Mouse (Mus musculus) B cell, adult (primary cell): ENCODE results near the gene Vmn2r83. TPM values are rescaled to one million over a fixed set of nuclear protein-coding genes. Genes with fewer than 3 reads are reported as not detected.

ENCODE experiments used
- total RNA-seq: library from RNA; stranded (reverse); gene quantifications from 4 replicates; pipeline ENCODE4 v1.2.4, GENCODE M21; 2023; ENCODE audit not compliant: inconsistent age

The Vmn2r83 gene
- total RNA-seq, result not detected in 4 replicates

GRCm38 (mm10) chr10:79468431-79468830 lies at the start of gene Vmn2r83:
Vmn2r83 (plus strand) TSS chr10:79468731.

GRCm38 (mm10) chr10:79533126-79533911 lies 64.8 kb downstream of the Vmn2r83 start, which contains the start of gene Plpp2:
Plpp2 (minus strand) TSS chr10:79533796.

Other genes with a start within 250 kb of the Vmn2r83 start
- not detected in 4 replicates for gene Vmn2r81, start 221.0 kb upstream of the Vmn2r83 start, total RNA-seq
- gene Vmn2r82, start 112.2 kb upstream of the Vmn2r83 start, total RNA-seq, result not detected in 4 replicates
- gene Plpp2, start 65.1 kb downstream of the Vmn2r83 start, total RNA-seq, result 2.5 to 4.1 TPM (median 3.8 TPM) in 4 replicates
- gene Mier2, start 86.5 kb downstream of the Vmn2r83 start, total RNA-seq, result 36.6 to 45.9 TPM (median 40.8 TPM) in 4 replicates
- gene Theg, start 118.6 kb downstream of the Vmn2r83 start, total RNA-seq, result not detected in 4 replicates
- not detected in 4 replicates for gene C2cd4c, start 145.3 kb downstream of the Vmn2r83 start, total RNA-seq
- gene Shc2, start 169.2 kb downstream of the Vmn2r83 start, total RNA-seq, result not detected in 4 replicates
- not detected in 4 replicates for gene Odf3l2, start 177.0 kb downstream of the Vmn2r83 start, total RNA-seq
- not detected in 4 replicates for gene Madcam1, start 195.8 kb downstream of the Vmn2r83 start, total RNA-seq
- 13.7 to 19.6 TPM (median 17.1 TPM) in 4 replicates for gene Tpgs1, start 200.6 kb downstream of the Vmn2r83 start, total RNA-seq
- 64.7 to 70.9 TPM (median 68.3 TPM) in 4 replicates for gene Cdc34, start 213.5 kb downstream of the Vmn2r83 start, total RNA-seq
- gene Gzmm, start 220.3 kb downstream of the Vmn2r83 start, total RNA-seq, result 1.2 to 2.8 TPM (median 2.1 TPM) in 4 replicates
- 101 to 112 TPM (median 107 TPM) in 4 replicates for gene Bsg, start 235.8 kb downstream of the Vmn2r83 start, total RNA-seq
- 0.26 TPM in 1 of 4 replicates, not detected in the others for gene Hcn2, start 247.9 kb downstream of the Vmn2r83 start, total RNA-seq